Mouse (Mus musculus) embryonic stem cell, embryonic (primary cell): ENCODE results near the gene Pak4.

Experiments used
- CTCF ChIA-PET, 4 experiments: fragments of 300-600 bp in 2 of 4; fragments of 350-600 bp in 2 of 4; sonication (Branson Sonifier 250); formaldehyde crosslinking; loops; one replicate each; lab custom pipeline; 2022; ENCODE audit warnings: inconsistent platforms in 2 of 4; lab: Charles Lee
- POLR2A ChIA-PET, 4 experiments: fragments of 300-600 bp in 2 of 4; fragments of 350-600 bp in 2 of 4; sonication (Branson Sonifier 250); formaldehyde crosslinking; loops; one replicate each; lab custom pipeline; 2022; ENCODE audit warnings: antibody characterized with exemption in 4 of 4, inconsistent platforms in 1 of 4; lab: Charles Lee

Pak4 gene

DNA sequence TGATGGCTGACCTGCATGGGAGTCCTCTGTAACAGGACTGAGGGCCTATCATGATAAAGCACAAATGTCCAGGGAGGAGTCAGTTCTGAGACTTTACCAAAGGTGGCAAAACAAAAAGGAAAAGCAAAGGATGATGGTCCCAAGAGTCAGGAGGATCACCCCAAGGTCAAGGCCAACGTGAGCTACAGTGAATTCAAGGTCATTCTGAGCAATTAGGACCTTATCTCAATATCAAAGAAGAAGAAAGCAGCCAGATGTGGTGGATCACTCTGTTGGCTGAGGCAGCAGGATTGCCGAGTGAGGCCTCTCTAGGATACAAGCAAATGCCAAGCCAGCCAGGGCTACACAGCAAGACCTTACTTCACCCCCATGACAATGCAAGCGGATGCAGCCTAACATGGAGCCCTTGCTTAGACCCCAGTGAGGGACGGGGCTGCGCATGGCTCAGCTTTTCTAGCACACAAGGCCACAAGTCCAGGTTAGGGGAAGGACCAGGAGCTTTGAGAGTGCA is 19.4 kb downstream of the Pak4 start:
- ChIA-PET POLR2A (interaction anchor here (0.6 to 15.0 kb wide), 66 partner anchors 8 to 1293 kb away, joined by 3 to 318 read pairs (median 5); partner anchors contain the start of genes Rps16 (in 3 of the 4), Med29 (in 2 of the 4), Paf1 (in 2 of the 4) and Pak4 (in 2 of the 4)), CTCF (interaction anchor here (0.6 to 3.9 kb wide), 10 partner anchors 10 to 1381 kb away, joined by 3 to 30 read pairs (median 5); partner anchors contain the start of gene Gmfg (in 1 of the 4))

DNA sequence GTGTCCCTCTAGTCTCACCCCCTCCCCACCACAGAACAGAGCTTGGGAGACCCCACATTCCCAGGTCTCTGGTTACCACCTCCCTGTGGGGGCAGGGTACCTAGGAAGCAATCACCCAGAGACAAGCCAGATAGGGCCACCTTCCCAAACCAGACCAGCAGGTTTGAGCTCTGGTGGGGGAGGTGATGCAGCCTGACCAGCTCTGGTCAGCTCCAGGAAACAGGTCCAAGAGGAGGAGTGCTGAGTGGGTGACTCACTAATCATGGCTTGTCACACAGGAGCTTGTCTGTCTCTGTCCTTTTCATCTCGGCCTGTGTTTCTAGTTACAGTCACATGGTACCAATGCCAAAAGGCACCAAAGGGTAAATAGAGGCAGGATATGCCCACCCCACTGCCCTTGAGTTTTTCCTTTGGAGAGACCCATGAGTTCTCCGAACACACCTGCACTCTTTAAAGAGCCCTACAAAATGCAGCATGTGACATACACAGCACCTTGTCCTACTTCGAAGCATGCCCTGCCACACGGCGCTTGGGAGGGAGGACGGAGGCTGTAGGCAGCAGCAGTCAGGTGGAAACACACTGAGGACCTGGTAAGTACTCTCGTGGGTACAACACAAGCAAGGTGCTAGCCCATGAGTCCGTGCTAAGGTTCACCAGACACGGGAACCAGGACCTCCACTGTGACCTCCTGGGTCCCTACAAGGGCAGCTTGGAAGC is 20.0 kb downstream of the Pak4 start:
- ChIA-PET POLR2A (interaction anchor here in 3 of 4 experiments (0.5 to 15.0 kb wide), 68 partner anchors 7 to 1292 kb away, joined by 3 to 318 read pairs (median 5); partner anchors contain the start of genes Med29 (in 2 of the 3), Paf1 (in 2 of the 3), Pak4 (in 2 of the 3) and Rps16 (in 2 of the 3)), CTCF (interaction anchor here in 3 of 4 experiments (1.0 to 3.9 kb wide), 11 partner anchors 9 to 140 kb away, joined by 3 to 30 read pairs (median 5); partner anchors contain the start of genes Gmfg (in 1 of the 3), Pak4 (in 1 of the 3) and Samd4b (in 1 of the 3))

- CTCF ChIA-PET = interaction anchor here (0.8 to 3.9 kb wide), 11 partner anchors 8 to 231 kb away, joined by 3 to 30 read pairs (median 4); partner anchors contain the start of genes Pak4 (in 2 of the 4) and Samd4b (in 2 of the 4)
These were observed 21.6 kb downstream of the Pak4 start for GRCm38 (mm10) chr7:28576271-28576914.

DNA sequence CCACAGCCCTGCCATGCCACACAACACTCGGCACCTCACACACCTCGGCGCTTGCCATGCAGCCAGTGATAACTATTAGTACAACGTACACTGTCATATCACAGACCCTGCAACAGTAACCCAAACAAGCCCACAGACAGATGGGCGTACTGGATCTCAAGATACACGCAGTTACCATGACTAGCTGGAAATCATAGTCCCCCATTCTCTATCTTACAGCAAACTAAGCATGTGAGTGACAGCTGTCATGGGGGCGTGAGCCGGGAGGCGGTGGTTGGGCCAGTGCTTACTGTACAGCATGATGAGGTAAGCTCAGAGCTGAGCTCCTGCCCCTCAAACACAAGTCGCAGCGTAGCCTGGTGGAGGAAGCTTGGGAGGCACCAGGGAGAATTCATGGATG is 22.4 kb downstream of the Pak4 start:
- ChIA-PET POLR2A (interaction anchor here in 3 of 4 experiments (0.6 to 15.0 kb wide), 8 partner anchors 9 to 225 kb away, joined by 3 to 318 read pairs (median 7); partner anchors contain the start of genes Pak4 (in 3 of the 3), Samd4b (in 3 of the 3), Gmfg (in 1 of the 3) and Rps16 (in 1 of the 3)), CTCF (interaction anchor here in 3 of 4 experiments (0.8 to 1.6 kb wide), 3 partner anchors 21 to 43 kb away, joined by 3 to 5 read pairs (median 4); partner anchors contain the start of genes Pak4 (in 1 of the 3) and Samd4b (in 1 of the 3))

More at GRCm38 (mm10) chr7:28576271-28576914, 21.6 kb downstream of the Pak4 start:
- POLR2A ChIA-PET = interaction anchor here in 3 of 4 experiments (0.7 to 15.0 kb wide), 22 partner anchors 8 to 234 kb away, joined by 3 to 318 read pairs (median 6); partner anchors contain the start of genes Pak4 (in 3 of the 3), Samd4b (in 3 of the 3), Rps16 (in 2 of the 3) and Fbxo27 (in 1 of the 3)

GRCm38 (mm10) chr7:28573236-28573635 is 24.7 kb downstream of the Pak4 start:
- ChIA-PET POLR2A (interaction anchor here in 3 of 4 experiments (0.6 to 15.0 kb wide), 6 partner anchors 8 to 137 kb away, joined by 3 to 318 read pairs (median 4); partner anchors contain the start of genes Pak4 (in 2 of the 3) and Samd4b (in 2 of the 3)), CTCF (no interaction called here)

DNA sequence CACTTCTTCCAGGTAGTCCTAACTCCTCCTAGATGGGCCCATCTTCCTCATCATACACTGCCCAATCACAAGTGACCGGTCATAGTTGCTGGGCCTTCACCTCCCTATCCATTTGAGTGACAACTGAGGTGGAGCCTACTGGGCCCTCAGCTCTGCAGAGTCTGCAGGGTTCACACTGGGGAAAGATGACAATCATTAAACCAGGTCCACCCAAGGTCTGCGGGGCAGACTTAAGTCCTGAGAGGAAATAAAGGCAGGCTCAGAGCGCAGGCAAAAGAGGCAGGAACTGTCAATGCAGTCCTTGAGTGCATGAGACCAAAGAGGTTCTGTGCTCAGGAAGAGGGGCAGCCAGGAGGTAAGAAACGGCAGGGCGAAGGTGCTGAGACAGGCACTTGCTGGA is 25.3 kb downstream of the Pak4 start:
- CTCF ChIA-PET = interaction anchor here in 1 of 4 experiments (1.1 kb wide), 1 partner anchor 24 kb away, joined by 3 read pairs; no protein-coding TSS in a partner anchor
- POLR2A ChIA-PET = interaction anchor here in 3 of 4 experiments (0.6 to 15.0 kb wide), 11 partner anchors 9 to 137 kb away, joined by 3 to 318 read pairs (median 3); partner anchors contain the start of genes Pak4 (in 2 of the 3) and Samd4b (in 2 of the 3)

- CTCF ChIA-PET = interaction anchor here in 3 of 4 experiments (0.8 to 1.5 kb wide), 11 partner anchors 13 to 134 kb away, joined by 3 to 5 read pairs (median 3); partner anchors contain the start of gene Gmfg (in 2 of the 3)
These were observed 26.9 kb downstream of the Pak4 start for GRCm38 (mm10) chr7:28570982-28571682.

DNA sequence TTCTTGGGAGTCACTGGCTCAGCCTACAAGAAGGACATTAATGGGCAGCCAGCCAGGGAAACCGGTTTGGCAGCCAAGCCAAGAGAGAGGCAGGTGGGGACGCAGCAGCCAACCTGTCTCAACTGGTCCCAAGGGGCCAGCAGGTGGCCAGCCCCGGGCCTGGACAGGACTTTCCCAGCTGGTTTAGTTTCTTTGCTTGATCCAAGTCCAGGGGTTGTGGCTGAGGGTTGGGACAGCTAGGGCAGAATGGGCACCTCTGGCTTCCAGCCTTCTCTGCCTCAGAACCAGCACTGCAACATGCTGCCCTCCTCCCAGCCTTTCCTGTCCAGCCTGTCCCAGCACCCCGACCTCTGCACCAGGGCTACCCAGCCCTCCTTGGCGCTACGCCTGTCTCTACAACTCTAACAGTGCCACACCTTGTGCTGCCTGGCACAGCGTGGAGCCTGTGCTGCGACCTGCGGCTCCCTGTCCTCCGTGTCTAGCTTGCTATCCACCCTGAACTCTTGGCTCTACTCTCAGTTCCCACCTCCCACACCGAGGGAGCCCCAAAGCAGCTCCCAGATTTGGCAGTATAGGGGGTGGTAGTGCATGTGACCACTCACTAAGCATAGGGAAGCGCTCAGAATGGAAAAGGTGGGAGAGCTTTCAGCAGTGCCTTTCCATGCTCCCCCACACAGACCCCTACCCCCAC is 27.5 kb downstream of the Pak4 start:
- POLR2A ChIA-PET = interaction anchor here in 3 of 4 experiments (0.6 to 15.0 kb wide), 16 partner anchors 7 to 421 kb away, joined by 3 to 318 read pairs (median 4); partner anchors contain the start of genes Pak4 (in 2 of the 3), Samd4b (in 2 of the 3), Acp7 (in 1 of the 3) and Gmfg (in 1 of the 3)
- CTCF ChIA-PET = interaction anchor here in 3 of 4 experiments (0.8 to 4.0 kb wide), 12 partner anchors 8 to 133 kb away, joined by 3 to 30 read pairs (median 3); partner anchors contain the start of gene Gmfg (in 2 of the 3)

More at GRCm38 (mm10) chr7:28570982-28571682, 26.9 kb downstream of the Pak4 start:
- POLR2A ChIA-PET = interaction anchor here in 3 of 4 experiments (0.6 to 15.0 kb wide), 17 partner anchors 7 to 1215 kb away, joined by 3 to 318 read pairs (median 4); partner anchors contain the start of genes Pak4 (in 2 of the 3), Samd4b (in 2 of the 3), Gmfg (in 1 of the 3) and Shkbp1 (in 1 of the 3)

- ChIA-PET POLR2A (interaction anchor here in 3 of 4 experiments (0.6 to 15.0 kb wide), 11 partner anchors 10 to 226 kb away, joined by 3 to 318 read pairs (median 4); partner anchors contain the start of genes Pak4 (in 2 of the 3), Samd4b (in 2 of the 3), Med29 (in 1 of the 3) and Paf1 (in 1 of the 3)), CTCF (interaction anchor here (0.5 to 4.0 kb wide), 37 partner anchors 9 to 475 kb away, joined by 3 to 30 read pairs (median 4); partner anchors contain the start of genes Pak4 (in 2 of the 4), Samd4b (in 2 of the 4), Gmfg (in 1 of the 4) and Med29 (in 1 of the 4))
These were observed 29.7 kb downstream of the Pak4 start for GRCm38 (mm10) chr7:28568253-28568652.

DNA sequence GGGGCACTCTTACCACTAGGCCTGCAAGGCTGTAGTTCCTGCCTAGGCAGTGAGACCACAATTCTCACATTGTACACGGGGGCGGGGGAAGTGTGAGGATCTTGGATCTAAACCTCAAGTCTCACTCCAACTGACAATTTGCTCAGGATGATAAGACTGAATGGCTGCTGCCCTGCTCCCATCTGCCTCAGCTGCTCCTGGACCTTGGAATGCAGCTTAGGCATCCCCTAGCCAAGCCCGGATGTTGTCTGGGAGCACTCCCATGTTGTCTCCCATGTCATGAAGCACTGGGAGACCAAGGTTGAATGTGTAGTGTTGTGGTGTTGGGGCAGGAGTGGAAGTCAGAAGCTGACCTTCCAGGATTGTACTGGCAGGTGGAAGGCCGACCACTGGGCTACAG is 30.4 kb downstream of the Pak4 start:
- POLR2A ChIA-PET = interaction anchor here in 2 of 4 experiments (0.8 to 6.7 kb wide), 4 partner anchors 11 to 175 kb away, joined by 3 to 53 read pairs (median 4); partner anchors contain the start of genes Med29 (in 1 of the 2) and Paf1 (in 1 of the 2)
- CTCF ChIA-PET = interaction anchor here in 3 of 4 experiments (1.2 to 4.0 kb wide), 8 partner anchors 9 to 131 kb away, joined by 3 to 30 read pairs (median 5); partner anchors contain the start of genes Gmfg (in 1 of the 3), Pak4 (in 1 of the 3) and Samd4b (in 1 of the 3)

DNA sequence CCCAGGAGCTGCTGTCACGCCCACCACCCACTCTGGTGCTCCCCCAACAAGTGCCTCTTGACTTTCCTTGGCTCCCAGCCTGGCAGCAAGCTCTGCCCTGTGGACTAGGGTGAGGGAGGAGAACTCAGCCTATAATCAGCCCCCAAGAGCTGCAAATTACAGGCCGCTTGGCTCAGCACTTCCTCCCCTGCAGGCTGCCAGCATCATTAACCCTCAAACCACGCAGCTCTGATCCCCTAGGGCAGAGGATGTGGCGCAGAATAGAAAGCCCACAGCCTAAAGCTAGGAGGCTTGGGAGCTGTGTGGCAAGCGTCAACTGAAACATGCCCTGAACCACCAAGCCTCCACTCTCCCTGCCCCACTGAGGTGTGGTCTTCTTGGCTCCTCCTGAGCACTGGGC is 32.6 kb downstream of the Pak4 start:
- CTCF ChIA-PET = interaction anchor here in 1 of 4 experiments (1.0 to 2.0 kb wide), 2 partner anchors 16 to 36 kb away, joined by 3 to 4 read pairs; no protein-coding TSS in a partner anchor
- POLR2A ChIA-PET = interaction anchor here in 2 of 4 experiments (0.6 to 6.7 kb wide), 5 partner anchors 8 to 199 kb away, joined by 3 to 53 read pairs (median 3); no protein-coding TSS in a partner anchor

DNA sequence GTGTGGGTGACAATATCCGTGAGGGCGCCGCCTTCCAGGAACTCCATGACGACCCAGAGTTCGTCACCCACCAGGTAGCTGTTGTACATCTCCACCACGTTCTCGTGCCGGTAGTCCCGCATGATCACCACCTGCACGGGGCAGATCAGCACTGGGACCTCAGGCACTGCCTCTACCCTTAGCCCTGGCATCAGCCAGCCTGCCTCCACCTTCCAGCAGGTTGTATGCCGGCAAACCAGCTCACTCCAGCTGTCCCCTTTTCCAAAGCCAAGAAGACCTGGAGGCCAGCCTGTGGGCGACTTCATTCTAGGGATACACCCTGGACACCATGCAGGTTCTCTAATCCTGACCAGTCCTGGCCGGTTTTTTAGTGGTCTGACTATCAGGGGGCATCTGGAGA is 35.0 kb downstream of the Pak4 start:
- POLR2A ChIA-PET = interaction anchor here in 1 of 4 experiments (1.2 to 4.5 kb wide), 4 partner anchors 8 to 35 kb away, joined by 3 to 32 read pairs (median 13); partner anchors contain the start of genes Pak4 and Samd4b

DNA sequence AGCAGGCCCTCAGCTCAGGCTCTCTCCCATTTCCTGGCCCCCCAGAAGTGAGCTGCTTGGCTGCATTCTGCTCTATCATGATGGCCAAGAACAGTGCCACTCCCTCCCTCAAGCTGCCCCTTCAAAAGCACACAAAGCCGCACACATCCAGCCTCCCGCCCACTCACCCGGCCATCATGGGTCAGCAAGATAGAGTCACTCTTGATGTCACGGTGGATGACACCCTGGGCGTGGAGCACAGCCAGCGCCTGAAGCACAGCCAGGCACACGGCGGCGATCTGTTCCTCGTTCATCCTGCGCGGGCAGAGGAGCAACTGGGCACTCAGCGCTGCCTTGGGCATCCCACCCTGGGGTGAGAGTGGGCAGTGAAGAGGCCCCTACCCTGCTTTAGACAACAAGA is 35.6 kb downstream of the Pak4 start:
- POLR2A ChIA-PET = interaction anchor here in 2 of 4 experiments (1.0 to 8.0 kb wide), 4 partner anchors 16 to 179 kb away, joined by 3 to 51 read pairs (median 27); partner anchors contain the start of genes Mrps12 (in 1 of the 2), Pak4 (in 1 of the 2), Samd4b (in 1 of the 2) and Sars2 (in 1 of the 2)
- CTCF ChIA-PET = interaction anchor here in 1 of 4 experiments (0.7 to 1.3 kb wide), 2 partner anchors 70 to 193 kb away, joined by 4 to 5 read pairs; no protein-coding TSS in a partner anchor

More for the DNA sequence above, 35.0 kb downstream of the Pak4 start:
- CTCF ChIA-PET = interaction anchor here in 3 of 4 experiments (0.7 to 1.4 kb wide), 3 partner anchors 14 to 1264 kb away, joined by 3 to 5 read pairs (median 5); no protein-coding TSS in a partner anchor

- POLR2A ChIA-PET = interaction anchor here in 2 of 4 experiments (1.0 to 8.0 kb wide), 4 partner anchors 16 to 180 kb away, joined by 3 to 51 read pairs (median 27); partner anchors contain the start of genes Mrps12 (in 1 of the 2), Pak4 (in 1 of the 2), Samd4b (in 1 of the 2) and Sars2 (in 1 of the 2)
- CTCF ChIA-PET = interaction anchor here in 1 of 4 experiments (0.7 to 1.3 kb wide), 2 partner anchors 69 to 193 kb away, joined by 4 to 5 read pairs; no protein-coding TSS in a partner anchor
These were observed 36.0 kb downstream of the Pak4 start for GRCm38 (mm10) chr7:28561967-28562366.
